In the genomic region with DNA sequence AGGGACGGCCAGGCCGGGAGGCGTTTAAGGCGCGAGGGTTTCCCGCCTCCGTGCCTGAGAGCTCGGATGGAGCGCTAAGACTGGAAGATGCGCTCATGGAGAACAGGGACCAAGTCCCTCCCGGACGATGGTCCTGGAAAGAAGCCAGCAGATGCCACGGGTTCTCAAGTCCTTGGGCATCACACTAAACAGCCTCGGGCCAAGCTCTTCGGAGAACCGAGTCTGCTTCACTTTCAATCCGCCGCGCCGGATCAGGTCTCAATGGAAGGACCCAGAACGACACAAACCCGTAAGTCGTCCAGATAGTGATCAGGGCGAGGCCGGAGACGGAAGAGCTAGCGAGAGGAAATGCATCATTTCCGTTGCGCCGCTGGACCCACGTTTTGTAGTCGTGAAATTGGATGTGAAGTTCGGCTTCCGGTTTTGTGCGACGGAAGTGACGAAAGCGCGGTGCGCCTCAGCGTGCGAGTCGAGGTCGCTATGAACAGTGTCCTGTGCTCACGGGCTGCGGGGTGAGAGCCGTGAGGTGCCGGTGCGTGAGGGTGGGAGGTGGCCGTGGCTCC, we compare ENCODE assay signal across 8 mouse cellular contexts. TPM values are rescaled to one million over a fixed set of nuclear protein-coding genes. Genes with fewer than 3 reads are reported as not detected.
DNase-seq lines count a peak whose midpoint lies in the region; ATAC-seq lines count a peak whose summit lies in the region.

TSS of gene BC003965 (plus strand) at position 426 of the 563 bp plus-strand sequence.

- no peaks in the 10 kb centered on the region for H3K36me3 ChIP-seq in hindbrain, embryonic 16.5 days (ENCODE audit: control insufficient read depth, insufficient read depth, low read length)
- no peaks in the 10 kb centered on the region for H3K36me3 ChIP-seq in macrophage (ENCODE audit: inconsistent target)

- no peaks in the 10 kb centered on the region for H3K9me3 ChIP-seq in hindbrain, embryonic 16.5 days (ENCODE audit: control insufficient read depth, low read length)

- peak; percentile 91 for ATAC-seq in hindbrain, embryonic 16.5 days

- WGBS in hindbrain, embryonic 16.5 days: under 1% methylated on average over 50 of the region's 50 CpGs
- under 1% methylated on average over 50 of the region's 50 CpGs for WGBS in macrophage (ENCODE audit: missing documents)

- peak within 1 kb of the TSS; percentile 95 for H3K27ac ChIP-seq in hindbrain, embryonic 16.5 days (ENCODE audit: low read depth, low read length)
- peak within 1 kb of the TSS; percentile 70 for H3K27ac ChIP-seq in macrophage

- peak; percentile 95 for DNase-seq in WW6 (ENCODE audit: low read depth, low spot score)
- DNase-seq in cerebellum, postnatal 4 days (ENCODE audit: low spot score in 2 of 2): peak; percentile 97 to 98
- DNase-seq in gastrocnemius, adult 18-20 months (ENCODE audit: low spot score): peak; percentile 98
- peak; percentile 99 to 100 for DNase-seq in left cerebral cortex, adult 18-20 months (ENCODE audit: low spot score in 2 of 2)
- DNase-seq in right cerebral cortex, adult 18-20 months: peak; percentile 98
- DNase-seq in urinary bladder, postnatal 10 days (ENCODE audit: low spot score): peak; percentile 98

- H3K9ac ChIP-seq in hindbrain, embryonic 16.5 days (ENCODE audit: low read depth, low read length): peak within 1 kb of the TSS; percentile 92

- peaks cover 7% of the 10 kb centered on the region for H3K27me3 ChIP-seq in hindbrain, embryonic 16.5 days (replicated peaks; ENCODE audit: control insufficient read depth, insufficient read depth, low read length)

- H3K79me2 ChIP-seq in macrophage (ENCODE audit: inconsistent target): peaks cover 21% of the 10 kb centered on the region

- peaks cover 26% of the 10 kb centered on the region for H3K4me1 ChIP-seq in hindbrain, embryonic 16.5 days (ENCODE audit: control insufficient read depth, insufficient read depth, low read depth, low read length)

- H3K4me2 ChIP-seq in hindbrain, embryonic 16.5 days (ENCODE audit: low read length): peak within 1 kb of the TSS; percentile 99

- H3K4me3 ChIP-seq in hindbrain, embryonic 16.5 days (ENCODE audit: low read length): peak within 1 kb of the TSS; percentile 90
- H3K4me3 ChIP-seq in macrophage (ENCODE audit: inconsistent target): peak within 1 kb of the TSS; percentile 94

RNA-seq across cellular contexts. Expression of gene BC003965, which starts in this region (rescaled TPM):
- 10 to 100 TPM; 12.7 to 14.5 TPM for total RNA-seq in gastrocnemius, adult 18-20 months (2021)
- 33.8 and 34.1 TPM in 2 replicates for polyA plus RNA-seq in hindbrain, embryonic 16.5 days (2015; fragmentation: Nextera tagmentation; extraction: Ambion mirVana)
- 10 to 100 TPM; 17.8 to 20.5 TPM for total RNA-seq in left cerebral cortex, adult 18-20 months (2021)
- 10 to 100 TPM in 4 of 26 experiments, 1 to 10 TPM in 22; 2.1 to 12.0 (median 6.1) TPM for total RNA-seq in macrophage (2018; cell fraction: chromatin; rRNA removed)
- total RNA-seq in macrophage (2018; cell fraction: cytosol; rRNA removed): 1 to 10 TPM; 2.9 to 6.9 (median 5.5) TPM
- total RNA-seq in macrophage (2018; cell fraction: nucleus; rRNA removed): 10 to 100 TPM in 12 of 26 experiments, 1 to 10 TPM in 14; 4.6 to 19.2 (median 9.2) TPM
- 3.5 to 10.5 TPM (median 6.5 TPM) in 3 replicates for polyA plus RNA-seq in macrophage (2018)

Comparison
In these comparisons a context has a peak if more than half of its experiments do, and no peak if none do; other contexts are left out.
1. Peak in every context shown above with its lines: DNase-seq, ATAC-seq, H3K4me3 ChIP-seq and H3K27ac ChIP-seq.